Mouse (Mus musculus): ENCODE results near the gene Tbc1d2b. TPM values are rescaled to one million over a fixed set of nuclear protein-coding genes. Genes with fewer than 3 reads are reported as not detected.

Tbc1d2b gene
- polyA plus RNA-seq, 1 experiment from 2014 or later = 11.4 TPM

DNA sequence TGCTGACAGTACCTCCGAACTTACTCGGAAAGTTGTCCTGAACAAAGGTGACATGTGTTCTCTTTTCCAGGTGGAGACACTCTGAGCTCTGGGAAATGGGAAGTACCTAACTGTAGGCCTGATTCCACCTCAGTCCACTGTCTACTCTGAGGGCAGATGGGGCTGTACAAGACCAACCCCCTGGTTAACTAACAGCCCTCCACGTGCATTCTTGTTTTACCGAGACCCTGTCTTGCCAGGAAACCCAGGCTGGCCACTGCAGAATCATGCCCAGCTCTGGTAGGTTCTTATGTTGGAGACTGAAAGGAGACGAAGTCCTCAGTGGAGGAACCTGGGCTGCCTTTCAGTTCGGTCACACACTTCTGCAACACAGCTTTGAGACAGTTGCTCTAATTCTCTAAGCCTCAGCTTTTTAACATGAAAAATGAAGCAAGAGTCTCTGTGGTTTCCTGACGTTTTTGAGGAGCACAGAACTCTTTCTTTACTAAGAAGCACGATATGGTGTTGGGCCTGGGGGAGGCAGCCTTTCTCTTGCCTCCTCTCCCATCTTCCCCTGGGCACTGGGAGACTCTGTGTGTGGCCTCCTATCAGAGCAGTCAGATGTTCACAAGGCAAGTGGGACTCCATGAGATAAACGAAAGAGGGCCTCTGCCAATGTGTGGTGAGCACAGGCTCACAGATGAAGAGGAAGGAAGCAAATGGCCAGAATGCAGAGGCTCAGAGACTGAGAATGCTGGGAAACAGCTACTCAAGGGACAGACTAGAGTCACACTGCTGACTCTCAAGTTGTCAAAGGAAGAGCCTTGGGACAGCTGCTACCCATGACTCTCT is 33.2 kb downstream of the Tbc1d2b start:
- ATAC-seq (ENCODE audit: low FRiP score, low read depth) = no peak
- H3K9me3 ChIP-seq = no peaks in the 10 kb centered on the region
- no peak overlapping the region for H3K4me2 ChIP-seq (replicated peaks)
- H3K4me3 ChIP-seq = no peak overlapping the region
- H3K9ac ChIP-seq (replicated peaks) = no peak overlapping the region
- peaks cover 11% of the 10 kb centered on the region for H3K36me3 ChIP-seq
- no peaks in the 10 kb centered on the region for H3K27me3 ChIP-seq
- no peak overlapping the region for H3K27ac ChIP-seq (replicated peaks)
- H3K4me1 ChIP-seq = no peaks in the 10 kb centered on the region
- WGBS = 84% methylated on average over 9 of the region's 9 CpGs

DNA sequence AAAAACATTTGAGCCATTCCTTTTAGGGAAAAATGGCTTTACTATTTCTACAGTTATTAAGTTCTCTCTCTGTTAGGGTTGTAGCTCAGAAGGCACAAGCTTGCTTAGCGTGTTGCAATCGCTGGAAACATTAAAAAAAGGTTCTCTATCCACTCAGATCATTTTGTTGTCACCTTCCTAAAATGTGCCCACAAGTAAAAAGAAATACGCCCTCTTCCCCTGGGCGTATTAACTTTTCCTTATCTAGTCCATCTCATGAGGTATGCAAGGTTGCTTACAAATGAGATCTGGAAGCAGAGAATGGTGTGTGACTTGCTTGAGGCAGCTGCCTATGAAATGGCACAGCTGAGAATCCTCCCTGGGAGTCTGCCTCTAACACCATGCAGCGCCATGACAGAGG is 33.8 kb downstream of the Tbc1d2b start:
- no peak overlapping the region for H3K9ac ChIP-seq (replicated peaks)
- H3K4me1 ChIP-seq = no peaks in the 10 kb centered on the region
- WGBS = 91% methylated on average over 5 of the region's 5 CpGs
- H3K27ac ChIP-seq (replicated peaks) = no peak overlapping the region
- no peaks in the 10 kb centered on the region for H3K9me3 ChIP-seq
- H3K27me3 ChIP-seq = no peaks in the 10 kb centered on the region
- H3K4me3 ChIP-seq = no peak overlapping the region
- H3K4me2 ChIP-seq (replicated peaks) = no peak overlapping the region
- peaks cover 11% of the 10 kb centered on the region for H3K36me3 ChIP-seq
- no peak for ATAC-seq (ENCODE audit: low FRiP score, low read depth)

DNA sequence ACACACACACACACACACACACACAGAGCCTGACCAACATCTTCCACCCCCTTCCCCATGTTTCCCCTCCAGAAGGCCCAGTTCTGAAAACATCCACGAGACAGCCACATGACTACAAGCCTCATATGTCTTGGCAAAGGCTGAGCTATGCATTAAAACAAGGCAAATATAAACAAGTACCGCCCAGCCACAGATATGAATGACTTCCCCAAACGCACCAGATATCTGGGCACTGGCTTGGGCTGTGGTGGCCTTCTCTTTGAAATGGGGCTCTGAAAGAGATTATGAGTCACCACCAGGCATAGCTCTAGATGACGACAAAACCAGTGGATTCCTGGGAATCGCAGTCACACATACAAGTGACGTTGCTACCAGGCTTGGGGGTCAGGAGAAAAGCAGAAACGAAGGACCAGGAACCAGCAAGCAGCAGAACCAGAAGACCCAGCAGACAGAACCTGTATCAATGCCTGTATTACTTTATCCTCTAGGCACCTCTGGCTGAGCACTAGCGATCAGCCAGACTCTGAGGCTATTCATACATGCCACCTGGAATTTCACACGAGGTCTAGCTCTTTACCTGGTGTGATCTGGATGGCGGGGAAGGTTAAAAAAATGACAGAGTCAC is 35.2 kb downstream of the Tbc1d2b start:
- Histone ChIP-seq H3K9me3 (no peaks in the 10 kb centered on the region), H3K27ac (replicated peaks) (no peak overlapping the region), H3K27me3 (no peaks in the 10 kb centered on the region), H3K4me3 (no peak overlapping the region), H3K4me2 (replicated peaks) (no peak overlapping the region), H3K4me1 (no peaks in the 10 kb centered on the region), H3K9ac (replicated peaks) (no peak overlapping the region), H3K36me3 (peaks cover 11% of the 10 kb centered on the region)
- ATAC-seq (ENCODE audit: low FRiP score, low read depth) = no peak
- WGBS = 91% methylated on average over 10 of the region's 10 CpGs

GRCm38 (mm10) chr9:90234786-90235185 is 35.8 kb downstream of the Tbc1d2b start:
- Histone ChIP-seq H3K4me1 (no peaks in the 10 kb centered on the region), H3K27ac (replicated peaks) (no peak overlapping the region), H3K27me3 (no peaks in the 10 kb centered on the region), H3K4me3 (no peak overlapping the region), H3K9ac (replicated peaks) (no peak overlapping the region), H3K9me3 (no peaks in the 10 kb centered on the region), H3K36me3 (peaks cover 11% of the 10 kb centered on the region), H3K4me2 (replicated peaks) (no peak overlapping the region)
- WGBS = 88% methylated on average over 5 of the region's 5 CpGs
- no peak for ATAC-seq (ENCODE audit: low FRiP score, low read depth)

DNA sequence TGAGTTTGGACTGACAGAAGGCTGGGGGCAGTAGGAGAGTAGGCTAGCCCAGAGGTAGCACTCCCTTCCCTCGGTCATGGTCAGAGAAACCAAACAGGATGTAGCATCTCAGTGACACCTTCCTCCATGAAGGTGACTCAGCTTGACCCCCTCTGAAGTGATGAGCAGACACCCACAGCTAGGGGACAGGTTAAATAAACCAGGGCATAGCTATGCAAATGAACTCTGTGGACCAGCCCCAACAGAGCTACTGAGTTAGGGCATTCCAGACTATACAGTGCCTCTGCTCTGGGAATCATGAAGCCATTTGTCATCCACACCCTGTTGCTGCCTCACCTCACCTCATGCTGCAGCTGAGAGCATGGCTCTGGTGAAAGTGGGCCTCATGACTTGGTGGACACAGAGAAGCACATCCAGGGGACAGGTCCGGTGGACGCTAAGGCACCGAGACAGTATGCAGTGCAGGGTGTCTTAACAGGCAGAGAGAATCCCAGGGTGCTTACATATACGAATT is 36.6 kb downstream of the Tbc1d2b start:
- no peaks in the 10 kb centered on the region for H3K9me3 ChIP-seq
- ATAC-seq (ENCODE audit: low FRiP score, low read depth) = no peak
- 91% methylated on average over 5 of the region's 5 CpGs for WGBS
- H3K9ac ChIP-seq (replicated peaks) = no peak overlapping the region
- no peaks in the 10 kb centered on the region for H3K4me1 ChIP-seq
- peaks cover 3% of the 10 kb centered on the region; the same call in 1 of the 2 replicates for H3K36me3 ChIP-seq
- H3K27ac ChIP-seq (replicated peaks) = no peak overlapping the region
- no peaks in the 10 kb centered on the region for H3K27me3 ChIP-seq
- H3K4me2 ChIP-seq (replicated peaks) = no peak overlapping the region
- H3K4me3 ChIP-seq = no peak overlapping the region

DNA sequence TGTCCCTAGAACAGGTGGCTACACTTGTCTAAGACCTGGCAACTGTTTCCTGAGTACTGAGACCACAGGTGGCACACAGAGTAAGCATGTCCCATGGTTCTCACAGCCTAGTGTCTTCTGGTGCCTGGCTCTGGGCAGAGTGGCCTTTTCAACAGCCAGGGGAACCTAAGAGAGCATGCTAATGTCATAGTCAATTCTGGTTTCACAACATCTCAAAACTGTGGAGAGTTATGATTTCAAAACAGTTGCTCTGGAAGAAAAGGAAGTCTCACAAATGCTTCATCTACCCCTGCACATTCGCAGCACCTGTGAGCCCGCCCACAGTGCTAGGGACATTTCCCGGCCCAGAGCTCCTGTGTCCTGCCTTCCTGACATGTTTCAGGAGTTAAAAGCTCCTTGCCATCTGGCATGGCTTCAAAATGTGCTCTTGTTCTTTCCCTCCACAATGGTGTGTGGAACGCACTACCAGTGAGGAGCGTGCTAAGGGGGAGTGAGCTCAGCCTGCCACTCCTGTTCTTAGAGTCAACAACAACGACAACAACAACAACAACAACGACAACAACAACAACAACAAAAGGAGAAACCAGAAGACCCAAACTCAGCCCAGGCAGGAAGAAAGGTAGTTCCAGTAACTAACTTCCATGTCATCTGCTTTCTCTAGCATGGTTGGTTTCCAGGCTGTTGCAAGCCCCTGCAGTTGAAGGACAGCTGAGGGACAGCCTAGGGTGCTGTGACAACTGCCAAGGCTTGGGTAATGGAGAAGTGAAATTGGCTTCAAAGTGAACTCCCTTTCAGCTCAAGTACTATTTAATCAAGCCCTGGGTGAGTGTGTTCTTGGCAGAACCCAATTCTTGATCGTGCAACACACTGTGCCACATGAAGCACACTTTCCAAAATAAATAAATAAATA is 37.6 kb downstream of the Tbc1d2b start:
- no peak overlapping the region for H3K9ac ChIP-seq (replicated peaks)
- H3K4me3 ChIP-seq = no peak overlapping the region
- no peaks in the 10 kb centered on the region for H3K4me1 ChIP-seq
- H3K4me2 ChIP-seq (replicated peaks) = no peak overlapping the region
- H3K9me3 ChIP-seq = no peaks in the 10 kb centered on the region
- no peaks in the 10 kb centered on the region for H3K27me3 ChIP-seq
- no peaks in the 10 kb centered on the region for H3K36me3 ChIP-seq
- 93% methylated on average over 8 of the region's 8 CpGs for WGBS
- H3K27ac ChIP-seq (replicated peaks) = no peak overlapping the region
- ATAC-seq (ENCODE audit: low FRiP score, low read depth) = no peak

DNA sequence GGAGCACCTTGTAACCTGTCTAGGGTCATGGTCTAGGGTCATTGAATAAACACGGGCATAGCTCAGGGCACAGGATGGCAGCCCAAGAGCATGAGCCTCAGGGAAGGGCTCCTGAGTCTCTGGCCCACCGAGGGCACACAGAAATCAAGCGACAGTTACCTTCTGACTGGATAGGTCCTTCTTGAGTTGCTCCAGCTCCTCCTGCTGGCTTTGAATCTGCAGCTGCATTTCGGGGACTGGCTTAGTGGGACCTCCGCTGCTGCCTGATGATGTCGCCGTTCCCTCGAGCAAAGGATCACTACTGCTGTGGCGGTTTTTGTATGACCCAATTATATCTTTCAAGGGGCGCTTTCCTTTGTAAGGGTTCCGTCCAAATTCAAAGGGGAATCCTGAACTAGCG is 43.4 kb downstream of the Tbc1d2b start:
- ATAC-seq (ENCODE audit: low FRiP score, low read depth) = no peak
- H3K27ac ChIP-seq (replicated peaks) = no peak overlapping the region

DNA sequence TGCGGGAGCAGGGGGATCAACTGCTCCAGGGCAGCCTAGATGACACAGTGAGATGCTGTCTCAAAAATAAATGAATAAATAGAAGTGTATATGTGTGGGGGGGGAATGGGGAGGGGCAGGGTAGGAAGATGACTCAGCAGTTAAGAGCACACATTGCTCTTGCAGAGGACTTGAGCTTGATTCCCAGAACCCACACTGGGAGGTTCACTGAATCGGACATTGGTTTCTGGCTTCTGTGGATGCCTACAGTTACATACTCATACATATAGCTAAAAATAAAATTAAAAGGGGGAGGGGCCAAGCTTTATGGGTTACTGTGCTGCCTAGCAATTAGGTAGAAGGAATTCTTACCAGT is 43.9 kb downstream of the Tbc1d2b start:
- Histone ChIP-seq H3K4me3 (no peak overlapping the region), H3K27me3 (no peaks in the 10 kb centered on the region), H3K4me1 (no peaks in the 10 kb centered on the region), H3K4me2 (replicated peaks) (no peak overlapping the region), H3K36me3 (peaks cover 19% of the 10 kb centered on the region; the same call in 1 of the 2 replicates), H3K9ac (replicated peaks) (no peak overlapping the region), H3K9me3 (no peaks in the 10 kb centered on the region), H3K27ac (replicated peaks) (no peak overlapping the region)
- WGBS = 96% methylated on average over 2 of the region's 2 CpGs
- ATAC-seq (ENCODE audit: low FRiP score, low read depth) = no peak

More for the DNA sequence above, 43.4 kb downstream of the Tbc1d2b start:
- Histone ChIP-seq H3K4me3 (no peak overlapping the region), H3K4me1 (no peaks in the 10 kb centered on the region), H3K9me3 (no peaks in the 10 kb centered on the region), H3K9ac (replicated peaks) (no peak overlapping the region), H3K27me3 (no peaks in the 10 kb centered on the region), H3K36me3 (peaks cover 19% of the 10 kb centered on the region; the same call in 1 of the 2 replicates), H3K4me2 (replicated peaks) (no peak overlapping the region)
- WGBS = 75% methylated on average over 12 of the region's 12 CpGs

GRCm38 (mm10) chr9:90226081-90226741 is 44.4 kb downstream of the Tbc1d2b start:
- Histone ChIP-seq H3K4me2 (replicated peaks) (no peak overlapping the region), H3K27ac (replicated peaks) (no peak overlapping the region), H3K36me3 (peaks cover 19% of the 10 kb centered on the region; the same call in 1 of the 2 replicates), H3K27me3 (no peaks in the 10 kb centered on the region), H3K4me3 (no peak overlapping the region), H3K9me3 (no peaks in the 10 kb centered on the region), H3K4me1 (no peaks in the 10 kb centered on the region), H3K9ac (replicated peaks) (no peak overlapping the region)
- ATAC-seq (ENCODE audit: low FRiP score, low read depth) = no peak
- WGBS = 94% methylated on average over 21 of the region's 21 CpGs

DNA sequence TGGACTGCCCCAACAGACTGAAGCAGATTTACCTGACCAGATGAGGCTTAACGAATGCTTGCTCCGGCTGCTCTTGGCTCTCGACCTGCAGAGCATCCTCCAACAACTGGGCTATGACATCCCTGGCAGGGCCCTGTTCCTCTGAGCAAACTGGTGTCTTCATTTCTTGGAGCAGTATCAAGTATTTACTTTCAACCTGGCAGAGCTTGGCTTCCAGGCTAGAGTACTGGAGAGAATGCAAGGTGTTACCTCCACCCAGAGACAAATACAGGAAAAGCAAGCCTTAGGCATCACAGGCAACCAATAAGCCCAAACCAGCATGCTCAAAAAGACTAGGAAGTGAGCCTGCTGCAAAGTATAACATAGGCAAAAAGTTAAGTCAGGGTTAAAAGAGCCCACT is 48.3 kb downstream of the Tbc1d2b start:
- WGBS = 95% methylated on average over 3 of the region's 3 CpGs
- ATAC-seq (ENCODE audit: low FRiP score, low read depth) = no peak
- peaks cover 25% of the 10 kb centered on the region; the same call in 1 of the 2 replicates for H3K36me3 ChIP-seq

DNA sequence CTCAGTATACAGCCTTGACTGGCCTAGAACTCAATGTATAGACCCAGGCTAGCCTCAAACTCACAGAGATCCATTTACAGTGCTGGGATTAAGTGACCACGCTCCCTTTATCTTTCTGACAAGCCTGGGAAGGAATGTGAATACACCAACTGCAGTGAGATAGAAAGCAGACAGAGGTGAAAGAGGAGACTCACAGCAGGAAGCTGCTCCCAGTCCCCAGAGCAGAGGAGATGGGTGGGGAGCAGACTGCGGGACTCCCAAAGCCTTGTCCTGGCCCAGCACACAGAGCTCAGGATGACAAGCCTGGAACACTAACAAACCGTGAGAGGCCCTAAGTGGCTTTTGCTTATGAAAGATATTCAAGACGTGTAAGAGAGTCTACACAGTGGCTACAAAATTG is 53.1 kb downstream of the Tbc1d2b start:
- Histone ChIP-seq H3K9ac (replicated peaks) (no peak overlapping the region), H3K4me3 (no peak overlapping the region), H3K27ac (replicated peaks) (no peak overlapping the region), H3K4me2 (replicated peaks) (no peak overlapping the region), H3K4me1 (no peaks in the 10 kb centered on the region), H3K27me3 (no peaks in the 10 kb centered on the region), H3K9me3 (no peaks in the 10 kb centered on the region), H3K36me3 (peaks cover 12% of the 10 kb centered on the region; the same call in 1 of the 2 replicates)
- ATAC-seq (ENCODE audit: low FRiP score, low read depth) = no peak
- WGBS = 46% methylated on average over 4 of the region's 4 CpGs

More for the DNA sequence above, 48.3 kb downstream of the Tbc1d2b start:
- Histone ChIP-seq H3K27me3 (no peaks in the 10 kb centered on the region), H3K27ac (replicated peaks) (no peak overlapping the region), H3K9ac (replicated peaks) (no peak overlapping the region), H3K4me2 (replicated peaks) (no peak overlapping the region), H3K9me3 (no peaks in the 10 kb centered on the region), H3K4me3 (no peak overlapping the region), H3K4me1 (no peaks in the 10 kb centered on the region)

Data from midbrain, embryonic 12.5 days (tissue).